14 mouse cellular contexts compared by ENCODE assay signal in the genomic region with DNA sequence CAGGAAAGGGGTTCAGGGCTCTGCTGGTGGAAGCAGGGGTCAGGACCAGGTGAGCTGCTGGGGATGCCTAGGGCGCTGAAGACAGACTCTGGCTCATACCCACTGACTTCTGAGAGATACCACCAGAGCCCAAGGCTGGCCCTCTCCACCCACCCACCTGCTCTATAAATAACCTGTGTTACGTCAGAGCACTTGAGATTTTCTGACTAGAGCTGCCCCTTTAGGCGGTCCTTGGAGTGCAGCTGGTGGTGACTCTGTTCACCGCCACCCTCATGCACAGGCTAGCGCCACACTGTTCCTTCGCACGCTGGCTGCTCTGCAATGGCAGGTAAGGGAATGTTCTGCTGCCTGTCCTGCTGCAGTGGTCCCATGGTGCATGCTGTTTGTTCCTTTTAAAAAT. TPM values are rescaled to one million over a fixed set of nuclear protein-coding genes. Genes with fewer than 3 reads are reported as not detected.
DNase-seq lines count a peak whose midpoint lies in the region; ATAC-seq and TF ChIP-seq lines count a peak whose summit lies in the region.
"Had no signal": no experiment of that assay in that cellular context is flagged by ENCODE, and none has a peak within 500 bp of the region (broad histone marks: within the 10 kb centered on the region; RNA-seq: fewer than 3 reads in every experiment).

No protein-coding gene starts in this region.

- no peak for TF ChIP-seq CTCF in heart, postnatal 0 days (IDR thresholded peaks at IDR 0.05; ENCODE audit: low read depth)
- TF ChIP-seq CTCF in cerebellum, adult 2 months (IDR thresholded peaks at IDR 0.05; ENCODE audit: borderline replicate concordance, insufficient read depth, low read depth, low read length) = no peak
- TF ChIP-seq CTCF in gastrocnemius, adult 2 months (IDR thresholded peaks at IDR 0.05) = no peak

- 0 out of 2 replicates have a peak, but pooled peaks cover 2% of the 10 kb centered on the region for H3K27me3 ChIP-seq in hindbrain, embryonic 13.5 days
- H3K27me3 ChIP-seq in hindbrain, embryonic 14.5 days (ENCODE audit: control insufficient read depth, insufficient read depth, low read length) = no peaks in the 10 kb centered on the region
- no peaks in the 10 kb centered on the region for H3K27me3 ChIP-seq in heart, postnatal 0 days (ENCODE audit: control insufficient read depth, insufficient read depth, low read length)
- H3K27me3 ChIP-seq in cerebellum, adult 2 months (ENCODE audit: control insufficient read depth, insufficient read depth, low read length) = no peaks in the 10 kb centered on the region
- H3K27me3 ChIP-seq: intestine, embryonic 15.5 days had no signal

- no peaks in the 10 kb centered on the region for H3K9me3 ChIP-seq in hindbrain, embryonic 13.5 days
- no peaks in the 10 kb centered on the region for H3K9me3 ChIP-seq in hindbrain, embryonic 14.5 days (ENCODE audit: control insufficient read depth, low read length)
- H3K9me3 ChIP-seq in heart, postnatal 0 days (replicated peaks; ENCODE audit: control insufficient read depth, low read length) = no peaks in the 10 kb centered on the region
- H3K9me3 ChIP-seq: intestine, embryonic 15.5 days; midbrain, embryonic 10.5 days had no signal

- TF ChIP-seq EP300 in heart, postnatal 0 days (IDR thresholded peaks at IDR 0.05; ENCODE audit: low read depth) = no peak

- DNase-seq in hindbrain, embryonic 14.5 days (ENCODE audit: low spot score) = no peak
- peak; percentile 34 for DNase-seq in right cerebral cortex, adult 18-20 months
- DNase-seq in right cerebral cortex, adult 2 months (ENCODE audit: low spot score in 2 of 2) = no peak
- DNase-seq in heart, postnatal 0 days (ENCODE audit: low spot score) = peak; percentile 85
- no peak for DNase-seq in cerebellum, adult 2 months
- no peak for DNase-seq in gastrocnemius, adult 2 months
- DNase-seq: adrenal gland, postnatal 14 days; embryo, embryonic 11 days; kidney, postnatal 4 days had no signal

- peaks cover 20% of the 10 kb centered on the region for H3K36me3 ChIP-seq in hindbrain, embryonic 13.5 days
- peaks cover 8% of the 10 kb centered on the region; the same call in 1 of the 2 replicates for H3K36me3 ChIP-seq in hindbrain, embryonic 14.5 days (replicated peaks; ENCODE audit: control insufficient read depth, insufficient read depth)
- H3K36me3 ChIP-seq in heart, postnatal 0 days (replicated peaks; ENCODE audit: control insufficient read depth, insufficient read depth, low read length) = peaks cover 12% of the 10 kb centered on the region

- ATAC-seq in hindbrain, embryonic 13.5 days (ENCODE audit: low FRiP score) = no peak
- no peak for ATAC-seq in hindbrain, embryonic 14.5 days (ENCODE audit: low FRiP score)
- peak; percentile 75 for ATAC-seq in heart, postnatal 0 days (ENCODE audit: insufficient read depth, low read depth)
- ATAC-seq: intestine, embryonic 15.5 days had no signal

- intact Hi-C loops in gastrocnemius, adult 2 months (cut with DNase I) = loop anchor here (5.0 kb wide), 1 partner anchor 252 kb away; no protein-coding TSS in a partner anchor

- TF ChIP-seq POLR2A in cerebellum, adult 2 months (IDR thresholded peaks at IDR 0.05; ENCODE audit: borderline replicate concordance, insufficient read depth, low read length) = no peak

- 91% methylated on average over 7 of the region's 7 CpGs for WGBS in hindbrain, embryonic 13.5 days
- 94% methylated on average over 7 of the region's 7 CpGs for WGBS in hindbrain, embryonic 14.5 days
- 48% methylated on average over 7 of the region's 7 CpGs for whole genome bisulfite sequencing in heart, postnatal 0 days
- WGBS in cerebellum, adult 2 months = 76% methylated on average over 7 of the region's 7 CpGs

- no peak overlapping the region for H3K4me3 ChIP-seq in hindbrain, embryonic 13.5 days
- no peak overlapping the region for H3K4me3 ChIP-seq in hindbrain, embryonic 14.5 days (replicated peaks; ENCODE audit: low read length)
- peak overlapping the region; percentile 6; the same call in 1 of the 2 replicates for H3K4me3 ChIP-seq in heart, postnatal 0 days (ENCODE audit: low read depth, low read length)
- no peak overlapping the region for H3K4me3 ChIP-seq in cerebellum, adult 2 months (replicated peaks; ENCODE audit: insufficient read depth, low read depth, low read length)
- no peak overlapping the region for H3K4me3 ChIP-seq in gastrocnemius, adult 2 months
- H3K4me3 ChIP-seq: intestine, embryonic 15.5 days had no signal

- peaks cover 28% of the 10 kb centered on the region for H3K4me1 ChIP-seq in hindbrain, embryonic 13.5 days (replicated peaks)
- peaks cover 14% of the 10 kb centered on the region for H3K4me1 ChIP-seq in hindbrain, embryonic 14.5 days (replicated peaks; ENCODE audit: control insufficient read depth, insufficient read depth, low read length)
- peaks cover 16% of the 10 kb centered on the region for H3K4me1 ChIP-seq in heart, postnatal 0 days (ENCODE audit: control insufficient read depth, insufficient read depth)
- peaks cover 14% of the 10 kb centered on the region for H3K4me1 ChIP-seq in cerebellum, adult 2 months (ENCODE audit: control insufficient read depth, insufficient read depth, low read length)

- H3K9ac ChIP-seq in hindbrain, embryonic 13.5 days = peak overlapping the region; percentile 35
- no peak overlapping the region for H3K9ac ChIP-seq in hindbrain, embryonic 14.5 days
- H3K9ac ChIP-seq in heart, postnatal 0 days (replicated peaks; ENCODE audit: low read depth, low read length) = no peak overlapping the region
- H3K9ac ChIP-seq: intestine, embryonic 15.5 days had no signal

- H3K27ac ChIP-seq in hindbrain, embryonic 13.5 days = no peak overlapping the region
- H3K27ac ChIP-seq in hindbrain, embryonic 14.5 days = no peak overlapping the region
- peak overlapping the region; percentile 69 for H3K27ac ChIP-seq in heart, postnatal 0 days (ENCODE audit: low read depth)
- no peak overlapping the region for H3K27ac ChIP-seq in cerebellum, adult 2 months (ENCODE audit: insufficient read depth, low read length)
- H3K27ac ChIP-seq in gastrocnemius, adult 2 months = no peak overlapping the region
- H3K27ac ChIP-seq: intestine, embryonic 15.5 days; midbrain, embryonic 10.5 days; stomach, postnatal 0 days had no signal

- no peak overlapping the region for H3K4me2 ChIP-seq in hindbrain, embryonic 13.5 days
- H3K4me2 ChIP-seq in hindbrain, embryonic 14.5 days (replicated peaks) = no peak overlapping the region
- peak overlapping the region; percentile 42 for H3K4me2 ChIP-seq in heart, postnatal 0 days (ENCODE audit: low read depth, low read length)

RNA-seq across cellular contexts. Expression of a gene that starts 1.9 kb away (rescaled TPM):
- 44.3 and 52.3 TPM in 2 replicates for polyA plus RNA-seq in hindbrain, embryonic 13.5 days (2015; fragmentation: Nextera tagmentation; extraction: Ambion mirVana)
- polyA plus RNA-seq in hindbrain, embryonic 14.5 days (2014; fragmentation: Nextera tagmentation; extraction: Ambion mirVana) = 37.4 and 39.9 TPM in 2 replicates
- 155 and 174 TPM in 2 replicates for total RNA-seq in heart, postnatal 0 days (2014; rRNA removed; ENCODE audit: low replicate concordance)
- polyA plus RNA-seq in heart, postnatal 0 days (2015; fragmentation: Nextera tagmentation; extraction: Ambion mirVana) = 120 and 132 TPM in 2 replicates
- 61.4 and 66.0 TPM in 2 replicates for polyA plus RNA-seq in cerebellum, adult 2 months (2012; rRNA removed)
- 10 to 100 TPM; 81.1 to 86.2 TPM for total RNA-seq in gastrocnemius, adult 2 months (2021)

RNA-seq across cellular contexts. Expression of a gene that starts 34.6 kb away (rescaled TPM):
- polyA plus RNA-seq in hindbrain, embryonic 13.5 days (2015; fragmentation: Nextera tagmentation; extraction: Ambion mirVana) = 0.40 TPM in 2 replicates
- polyA plus RNA-seq in hindbrain, embryonic 14.5 days (2014; fragmentation: Nextera tagmentation; extraction: Ambion mirVana) = 0.73 and 0.83 TPM in 2 replicates
- total RNA-seq in heart, postnatal 0 days (2014; rRNA removed; ENCODE audit: low replicate concordance) = not detected in 2 replicates
- 0.20 TPM in 1 of 2 replicates, not detected in the other for polyA plus RNA-seq in heart, postnatal 0 days (2015; fragmentation: Nextera tagmentation; extraction: Ambion mirVana)
- 0.38 and 0.43 TPM in 2 replicates for polyA plus RNA-seq in cerebellum, adult 2 months (2012; rRNA removed)
- under 1 TPM; 0.31 to 0.56 TPM for total RNA-seq in gastrocnemius, adult 2 months (2021)
- polyA plus RNA-seq: liver, adult 2 months had no signal

RNA-seq across cellular contexts. Expression of a gene that starts 34.8 kb away (rescaled TPM):
- polyA plus RNA-seq in hindbrain, embryonic 13.5 days (2015; fragmentation: Nextera tagmentation; extraction: Ambion mirVana) = 53.6 and 58.2 TPM in 2 replicates
- polyA plus RNA-seq in hindbrain, embryonic 14.5 days (2014; fragmentation: Nextera tagmentation; extraction: Ambion mirVana) = 62.1 and 62.7 TPM in 2 replicates
- 34.3 and 68.4 TPM in 2 replicates for total RNA-seq in heart, postnatal 0 days (2014; rRNA removed; ENCODE audit: low replicate concordance)
- 32.1 and 34.5 TPM in 2 replicates for polyA plus RNA-seq in heart, postnatal 0 days (2015; fragmentation: Nextera tagmentation; extraction: Ambion mirVana)
- 98.9 and 101 TPM in 2 replicates for polyA plus RNA-seq in cerebellum, adult 2 months (2012; rRNA removed)
- 10 to 100 TPM; 11.6 to 14.8 TPM for total RNA-seq in gastrocnemius, adult 2 months (2021)

RNA-seq across cellular contexts. Expression of a gene that starts 35.1 kb away (rescaled TPM):
- 12.5 and 14.3 TPM in 2 replicates for polyA plus RNA-seq in hindbrain, embryonic 13.5 days (2015; fragmentation: Nextera tagmentation; extraction: Ambion mirVana)
- polyA plus RNA-seq in hindbrain, embryonic 14.5 days (2014; fragmentation: Nextera tagmentation; extraction: Ambion mirVana) = 7.2 and 8.2 TPM in 2 replicates
- 29.4 and 48.4 TPM in 2 replicates for total RNA-seq in heart, postnatal 0 days (2014; rRNA removed; ENCODE audit: low replicate concordance)
- 22.5 and 23.9 TPM in 2 replicates for polyA plus RNA-seq in heart, postnatal 0 days (2015; fragmentation: Nextera tagmentation; extraction: Ambion mirVana)
- 24.8 and 27.5 TPM in 2 replicates for polyA plus RNA-seq in cerebellum, adult 2 months (2012; rRNA removed)
- total RNA-seq in gastrocnemius, adult 2 months (2021) = 10 to 100 TPM in 1 of 2 experiments, 1 to 10 TPM in 1; 7.5 to 10.7 TPM

RNA-seq across cellular contexts. Expression of a gene that starts 38.0 kb away (rescaled TPM):
- polyA plus RNA-seq in hindbrain, embryonic 13.5 days (2015; fragmentation: Nextera tagmentation; extraction: Ambion mirVana) = 5.3 and 5.4 TPM in 2 replicates
- 6.5 and 6.9 TPM in 2 replicates for polyA plus RNA-seq in hindbrain, embryonic 14.5 days (2014; fragmentation: Nextera tagmentation; extraction: Ambion mirVana)
- total RNA-seq in heart, postnatal 0 days (2014; rRNA removed; ENCODE audit: low replicate concordance) = 20.6 and 29.1 TPM in 2 replicates
- 16.5 and 19.1 TPM in 2 replicates for polyA plus RNA-seq in heart, postnatal 0 days (2015; fragmentation: Nextera tagmentation; extraction: Ambion mirVana)
- polyA plus RNA-seq in cerebellum, adult 2 months (2012; rRNA removed) = 45.5 and 46.3 TPM in 2 replicates
- total RNA-seq in gastrocnemius, adult 2 months (2021) = 10 to 100 TPM; 27.5 to 33.3 TPM

Comparison
In these comparisons a context has a peak if more than half of its experiments do, and no peak if none do; other contexts are left out.
1. DNase-seq: peak in right cerebral cortex, adult 18-20 months (single experiment) and heart, postnatal 0 days (single experiment); none in hindbrain, embryonic 14.5 days (single experiment), right cerebral cortex, adult 2 months (0 of 2), cerebellum, adult 2 months (0 of 2) and gastrocnemius, adult 2 months (single experiment).